Mouse (Mus musculus): ENCODE results near the gene Zfp747. TPM values are rescaled to one million over a fixed set of nuclear protein-coding genes. Genes with fewer than 3 reads are reported as not detected.

Gene Zfp747
- polyA plus RNA-seq, 2 experiments, result 7.0 to 8.0 TPM

DNA sequence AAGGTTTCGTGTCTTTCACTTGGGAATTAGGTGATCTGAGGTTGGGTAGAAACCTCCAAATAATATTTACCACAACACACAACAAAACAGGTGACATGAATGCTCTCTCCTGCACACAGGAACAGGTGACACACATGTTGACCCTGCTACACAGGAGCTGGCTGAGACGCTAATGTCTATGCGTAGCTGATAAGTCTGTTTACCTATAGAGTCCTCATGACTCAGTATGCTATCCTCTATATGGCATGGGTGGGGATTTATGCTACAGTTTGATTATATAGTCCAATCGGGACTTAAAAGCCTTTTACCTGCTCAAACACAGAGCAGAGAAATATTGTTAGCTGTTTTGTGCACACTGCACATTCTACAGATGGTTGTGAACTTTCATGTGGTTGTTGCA is 15.6 kb downstream of the Zfp747 start:
- H3K9ac ChIP-seq (ENCODE audit: low read depth, low read length, severe bottlenecking), result no peak overlapping the region
- H3K36me3 ChIP-seq (ENCODE audit: control insufficient read depth, insufficient read depth, low read length), result no peaks in the 10 kb centered on the region
- no peak for DNase-seq (ENCODE audit: low spot score)
- H3K4me1 ChIP-seq (ENCODE audit: control insufficient read depth, insufficient read depth, low read length), result peaks cover 8% of the 10 kb centered on the region; the same call in 1 of the 2 replicates
- H3K9me3 ChIP-seq (ENCODE audit: control insufficient read depth, low read length), result no peaks in the 10 kb centered on the region
- H3K4me2 ChIP-seq (replicated peaks; ENCODE audit: low read depth, low read length, severe bottlenecking), result no peak overlapping the region
- H3K27me3 ChIP-seq (ENCODE audit: control insufficient read depth, insufficient read depth, low read length), result no peaks in the 10 kb centered on the region; the same call in 1 of the 2 replicates
- 72% methylated on average over 4 of the region's 4 CpGs for WGBS
- no peak for TF ChIP-seq POLR2A (IDR thresholded peaks at IDR 0.05; ENCODE audit: borderline replicate concordance, extremely low read depth, insufficient read depth, insufficient read length)
- H3K27ac ChIP-seq (replicated peaks; ENCODE audit: low read depth, low read length), result no peak overlapping the region
- no peak for ATAC-seq (ENCODE audit: low FRiP score, low read depth)
- H3K4me3 ChIP-seq (replicated peaks; ENCODE audit: low read length), result no peak overlapping the region

- H3K9ac ChIP-seq (ENCODE audit: low read depth, low read length, severe bottlenecking), result no peak overlapping the region
- WGBS, result 59% methylated on average over 4 of the region's 4 CpGs
- no peaks in the 10 kb centered on the region for H3K36me3 ChIP-seq (ENCODE audit: control insufficient read depth, insufficient read depth, low read length)
- H3K4me2 ChIP-seq (replicated peaks; ENCODE audit: low read depth, low read length, severe bottlenecking), result no peak overlapping the region
- no peak for ATAC-seq (ENCODE audit: low FRiP score, low read depth)
- no peaks in the 10 kb centered on the region for H3K9me3 ChIP-seq (ENCODE audit: control insufficient read depth, low read length)
- TF ChIP-seq POLR2A (IDR thresholded peaks at IDR 0.05; ENCODE audit: borderline replicate concordance, extremely low read depth, insufficient read depth, insufficient read length), result no peak
- peaks cover 3% of the 10 kb centered on the region; the same call in 1 of the 2 replicates for H3K4me1 ChIP-seq (ENCODE audit: control insufficient read depth, insufficient read depth, low read length)
- no peak overlapping the region for H3K27ac ChIP-seq (replicated peaks; ENCODE audit: low read depth, low read length)
- no peak overlapping the region for H3K4me3 ChIP-seq (replicated peaks; ENCODE audit: low read length)
- no peak for DNase-seq (ENCODE audit: low spot score)
- no peaks in the 10 kb centered on the region; the same call in 1 of the 2 replicates for H3K27me3 ChIP-seq (ENCODE audit: control insufficient read depth, insufficient read depth, low read length)
Measured at GRCm38 (mm10) chr7:127358472-127358871, 17.4 kb downstream of the Zfp747 start.

DNA sequence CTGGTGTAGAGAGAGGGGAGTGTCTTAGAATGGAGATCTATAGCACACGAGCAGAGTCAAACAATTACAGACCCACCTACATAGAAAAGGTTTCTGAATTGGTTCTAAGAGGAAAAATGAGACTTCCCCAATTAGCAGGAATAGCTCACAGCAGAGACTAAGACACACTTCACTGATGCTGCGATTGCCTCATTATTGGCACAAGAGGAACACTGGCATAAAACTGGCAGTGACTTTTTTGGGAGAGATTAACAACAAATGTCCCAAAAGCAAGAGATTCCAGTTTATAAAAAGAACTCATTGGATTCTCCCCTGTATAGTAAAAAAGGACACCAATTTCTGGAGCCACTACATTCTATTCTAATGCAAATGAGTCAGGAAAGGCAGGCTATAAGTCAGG is 18.0 kb downstream of the Zfp747 start:
- ATAC-seq (ENCODE audit: low FRiP score, low read depth), result no peak
- H3K9me3 ChIP-seq (ENCODE audit: control insufficient read depth, low read length), result no peaks in the 10 kb centered on the region
- no peak for TF ChIP-seq POLR2A (IDR thresholded peaks at IDR 0.05; ENCODE audit: borderline replicate concordance, extremely low read depth, insufficient read depth, insufficient read length)
- no peak overlapping the region for H3K4me3 ChIP-seq (replicated peaks; ENCODE audit: low read length)
- H3K4me1 ChIP-seq (ENCODE audit: control insufficient read depth, insufficient read depth, low read length), result no peaks in the 10 kb centered on the region
- WGBS, result 66% methylated on average over 2 of the region's 2 CpGs
- no peaks in the 10 kb centered on the region for H3K36me3 ChIP-seq (ENCODE audit: control insufficient read depth, insufficient read depth, low read length)
- H3K27ac ChIP-seq (replicated peaks; ENCODE audit: low read depth, low read length), result no peak overlapping the region
- H3K9ac ChIP-seq (ENCODE audit: low read depth, low read length, severe bottlenecking), result no peak overlapping the region
- no peaks in the 10 kb centered on the region; the same call in 1 of the 2 replicates for H3K27me3 ChIP-seq (ENCODE audit: control insufficient read depth, insufficient read depth, low read length)
- no peak overlapping the region for H3K4me2 ChIP-seq (replicated peaks; ENCODE audit: low read depth, low read length, severe bottlenecking)
- DNase-seq (ENCODE audit: low spot score), result no peak

GRCm38 (mm10) chr7:127355796-127356195 is 20.1 kb downstream of the Zfp747 start:
- H3K27me3 ChIP-seq (ENCODE audit: control insufficient read depth, insufficient read depth, low read length), result no peaks in the 10 kb centered on the region
- H3K36me3 ChIP-seq (ENCODE audit: control insufficient read depth, insufficient read depth, low read length), result no peaks in the 10 kb centered on the region
- H3K27ac ChIP-seq (replicated peaks; ENCODE audit: low read depth, low read length), result no peak overlapping the region
- no peaks in the 10 kb centered on the region for H3K9me3 ChIP-seq (ENCODE audit: control insufficient read depth, low read length)
- DNase-seq (ENCODE audit: low spot score), result no peak
- WGBS, result 64% methylated on average over 3 of the region's 3 CpGs
- ATAC-seq (ENCODE audit: low FRiP score, low read depth), result no peak
- H3K9ac ChIP-seq (ENCODE audit: low read depth, low read length, severe bottlenecking), result no peak overlapping the region
- H3K4me1 ChIP-seq (ENCODE audit: control insufficient read depth, insufficient read depth, low read length), result no peaks in the 10 kb centered on the region
- H3K4me3 ChIP-seq (replicated peaks; ENCODE audit: low read length), result no peak overlapping the region
- H3K4me2 ChIP-seq (replicated peaks; ENCODE audit: low read depth, low read length, severe bottlenecking), result no peak overlapping the region
- no peak for TF ChIP-seq POLR2A (IDR thresholded peaks at IDR 0.05; ENCODE audit: borderline replicate concordance, extremely low read depth, insufficient read depth, insufficient read length)

GRCm38 (mm10) chr7:127351230-127352004 is 24.4 kb downstream of the Zfp747 start:
- DNase-seq (ENCODE audit: low spot score), result no peak
- Histone ChIP-seq H3K4me3 (replicated peaks; ENCODE audit: low read length) (no peak overlapping the region), H3K4me1 (ENCODE audit: control insufficient read depth, insufficient read depth, low read length) (peaks cover 5% of the 10 kb centered on the region; the same call in 1 of the 2 replicates), H3K36me3 (ENCODE audit: control insufficient read depth, insufficient read depth, low read length) (no peaks in the 10 kb centered on the region), H3K27me3 (ENCODE audit: control insufficient read depth, insufficient read depth, low read length) (no peaks in the 10 kb centered on the region), H3K27ac (replicated peaks; ENCODE audit: low read depth, low read length) (no peak overlapping the region), H3K4me2 (replicated peaks; ENCODE audit: low read depth, low read length, severe bottlenecking) (no peak overlapping the region), H3K9me3 (ENCODE audit: control insufficient read depth, low read length) (no peaks in the 10 kb centered on the region), H3K9ac (ENCODE audit: low read depth, low read length, severe bottlenecking) (no peak overlapping the region)
- no peak for ATAC-seq (ENCODE audit: low FRiP score, low read depth)
- no peak for TF ChIP-seq POLR2A (IDR thresholded peaks at IDR 0.05; ENCODE audit: borderline replicate concordance, extremely low read depth, insufficient read depth, insufficient read length)
- 87% methylated on average over 5 of the region's 5 CpGs for WGBS
